Mouse (Mus musculus): ENCODE measurements around the gene Mat2a. TPM values are rescaled to one million over a fixed set of nuclear protein-coding genes. Genes with fewer than 3 reads are reported as not detected.
"Not testable (repeated sequence)": the region's sequence is repeated elsewhere in the genome, so short reads cannot be mapped to it uniquely, and the experiment has no call there.

The Mat2a gene
- polyA plus RNA-seq, 1 experiment from 2014 or later = 527 TPM

- not testable (repeated sequence) for H3K27ac ChIP-seq (replicated peaks; ENCODE audit: low read depth, low read length)
- 78% methylated on average over 5 of the region's 5 CpGs for WGBS
Observed at GRCm38 (mm10) chr6:72462550-72463257, 23.3 kb upstream of the Mat2a start.

GRCm38 (mm10) chr6:72460036-72460801, 20.9 kb upstream of the Mat2a start:
- ATAC-seq (replicated peaks; ENCODE audit: insufficient number of reproducible peaks, low FRiP score, low TSS enrichment, low read depth) = no peak
- DNase-seq (ENCODE audit: low spot score) = no peak
- no peak overlapping the region for H3K27ac ChIP-seq (replicated peaks; ENCODE audit: low read depth, low read length)

More at GRCm38 (mm10) chr6:72462550-72463257, 23.3 kb upstream of the Mat2a start:
- not testable (repeated sequence) for H3K36me3 ChIP-seq (replicated peaks; ENCODE audit: control insufficient read depth, insufficient read depth, low read depth, low read length); H3K9ac ChIP-seq (replicated peaks; ENCODE audit: low read length); H3K4me3 ChIP-seq (ENCODE audit: low read depth, low read length); H3K4me2 ChIP-seq (ENCODE audit: low read depth, low read length); H3K9me3 ChIP-seq (replicated peaks; ENCODE audit: control insufficient read depth, low read length); H3K27me3 ChIP-seq (ENCODE audit: control insufficient read depth, insufficient read depth, low read length); DNase-seq (ENCODE audit: low spot score); H3K4me1 ChIP-seq (ENCODE audit: control insufficient read depth, insufficient read depth, low read length); ATAC-seq (replicated peaks; ENCODE audit: insufficient number of reproducible peaks, low FRiP score, low TSS enrichment, low read depth)

DNA sequence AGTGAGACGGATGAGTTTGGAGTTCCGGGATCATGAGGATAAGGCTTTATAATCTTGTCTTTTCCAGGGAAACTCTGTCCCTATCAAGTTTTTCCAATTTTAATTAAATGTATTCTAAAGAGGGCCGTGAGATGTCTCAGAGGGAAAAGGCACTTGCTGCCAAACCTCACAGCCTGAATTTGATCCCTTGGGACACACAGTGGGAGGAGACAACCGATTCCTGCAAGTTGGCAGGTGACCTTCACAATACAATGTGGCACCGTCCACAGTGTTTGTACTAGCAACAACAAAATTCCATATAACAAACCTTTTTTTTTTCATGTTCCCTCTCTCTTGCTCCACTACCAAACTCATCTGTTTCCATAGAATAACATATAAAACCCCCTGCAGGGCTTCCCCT, 19.6 kb upstream of the Mat2a start:
- WGBS = 66% methylated on average over 5 of the region's 5 CpGs
- Histone ChIP-seq H3K4me2 (ENCODE audit: low read depth, low read length) (no peak overlapping the region), H3K27me3 (ENCODE audit: control insufficient read depth, insufficient read depth, low read length) (no peaks in the 10 kb centered on the region), H3K4me1 (ENCODE audit: control insufficient read depth, insufficient read depth, low read length) (no peaks in the 10 kb centered on the region), H3K27ac (replicated peaks; ENCODE audit: low read depth, low read length) (no peak overlapping the region), H3K36me3 (replicated peaks; ENCODE audit: control insufficient read depth, insufficient read depth, low read depth, low read length) (no peaks in the 10 kb centered on the region), H3K9me3 (replicated peaks; ENCODE audit: control insufficient read depth, low read length) (no peaks in the 10 kb centered on the region), H3K4me3 (ENCODE audit: low read depth, low read length) (no peak overlapping the region), H3K9ac (replicated peaks; ENCODE audit: low read length) (no peak overlapping the region)
- DNase-seq (ENCODE audit: low spot score) = no peak
- ATAC-seq (replicated peaks; ENCODE audit: insufficient number of reproducible peaks, low FRiP score, low TSS enrichment, low read depth) = no peak

More at GRCm38 (mm10) chr6:72460036-72460801, 20.9 kb upstream of the Mat2a start:
- WGBS = 32% methylated on average over 9 of the region's 9 CpGs
- Histone ChIP-seq H3K36me3 (replicated peaks; ENCODE audit: control insufficient read depth, insufficient read depth, low read depth, low read length) (no peaks in the 10 kb centered on the region), H3K9me3 (replicated peaks; ENCODE audit: control insufficient read depth, low read length) (no peaks in the 10 kb centered on the region), H3K27me3 (ENCODE audit: control insufficient read depth, insufficient read depth, low read length) (no peaks in the 10 kb centered on the region), H3K9ac (replicated peaks; ENCODE audit: low read length) (no peak overlapping the region), H3K4me1 (ENCODE audit: control insufficient read depth, insufficient read depth, low read length) (no peaks in the 10 kb centered on the region), H3K4me2 (ENCODE audit: low read depth, low read length) (no peak overlapping the region), H3K4me3 (ENCODE audit: low read depth, low read length) (no peak overlapping the region)

GRCm38 (mm10) chr6:72458418-72458817, 19.1 kb upstream of the Mat2a start:
- WGBS = 80% methylated on average over 7 of the region's 7 CpGs
- no peak for ATAC-seq (replicated peaks; ENCODE audit: insufficient number of reproducible peaks, low FRiP score, low TSS enrichment, low read depth)

DNA sequence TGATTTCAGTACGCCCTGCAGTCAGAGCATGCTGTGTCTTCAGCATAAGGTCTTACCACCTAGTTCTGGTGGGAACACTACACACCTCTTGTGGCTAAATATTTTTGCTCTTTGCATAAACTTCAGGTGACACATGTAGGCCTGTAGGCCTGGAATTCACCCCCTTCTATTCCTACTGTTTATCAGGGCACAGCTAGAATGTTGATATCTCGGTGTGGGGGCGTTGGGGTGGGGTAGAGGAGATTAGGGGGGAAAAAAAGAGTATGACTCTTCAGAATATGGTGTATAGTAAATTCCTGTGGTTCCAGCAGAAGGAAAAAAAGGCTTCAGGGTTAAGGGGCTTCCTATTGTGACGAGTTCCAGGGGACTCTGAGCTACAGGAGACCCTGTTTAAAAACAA, 17.2 kb upstream of the Mat2a start:
- ATAC-seq (replicated peaks; ENCODE audit: insufficient number of reproducible peaks, low FRiP score, low TSS enrichment, low read depth) = no peak
- no peaks in the 10 kb centered on the region for H3K27me3 ChIP-seq (ENCODE audit: control insufficient read depth, insufficient read depth, low read length)
- H3K9ac ChIP-seq (replicated peaks; ENCODE audit: low read length) = no peak overlapping the region
- no peak overlapping the region for H3K4me2 ChIP-seq (ENCODE audit: low read depth, low read length)
- no peaks in the 10 kb centered on the region for H3K4me1 ChIP-seq (ENCODE audit: control insufficient read depth, insufficient read depth, low read length)
- H3K36me3 ChIP-seq (replicated peaks; ENCODE audit: control insufficient read depth, insufficient read depth, low read depth, low read length) = no peaks in the 10 kb centered on the region
- 83% methylated on average over 4 of the region's 4 CpGs for WGBS
- no peak overlapping the region for H3K4me3 ChIP-seq (ENCODE audit: low read depth, low read length)
- no peaks in the 10 kb centered on the region for H3K9me3 ChIP-seq (replicated peaks; ENCODE audit: control insufficient read depth, low read length)
- no peak overlapping the region for H3K27ac ChIP-seq (replicated peaks; ENCODE audit: low read depth, low read length)
- DNase-seq (ENCODE audit: low spot score) = no peak

More at GRCm38 (mm10) chr6:72458418-72458817, 19.1 kb upstream of the Mat2a start:
- H3K4me3 ChIP-seq (ENCODE audit: low read depth, low read length) = no peak overlapping the region
- H3K9ac ChIP-seq (replicated peaks; ENCODE audit: low read length) = no peak overlapping the region
- H3K27me3 ChIP-seq (ENCODE audit: control insufficient read depth, insufficient read depth, low read length) = no peaks in the 10 kb centered on the region
- no peak overlapping the region for H3K4me2 ChIP-seq (ENCODE audit: low read depth, low read length)
- no peak overlapping the region for H3K27ac ChIP-seq (replicated peaks; ENCODE audit: low read depth, low read length)
- DNase-seq (ENCODE audit: low spot score) = no peak
- no peaks in the 10 kb centered on the region for H3K4me1 ChIP-seq (ENCODE audit: control insufficient read depth, insufficient read depth, low read length)
- H3K9me3 ChIP-seq (replicated peaks; ENCODE audit: control insufficient read depth, low read length) = no peaks in the 10 kb centered on the region
- no peaks in the 10 kb centered on the region for H3K36me3 ChIP-seq (replicated peaks; ENCODE audit: control insufficient read depth, insufficient read depth, low read depth, low read length)

GRCm38 (mm10) chr6:72454833-72455373, 15.5 kb upstream of the Mat2a start:
- ATAC-seq (replicated peaks; ENCODE audit: insufficient number of reproducible peaks, low FRiP score, low TSS enrichment, low read depth) = no peak
- H3K4me3 ChIP-seq (ENCODE audit: low read depth, low read length) = no peak overlapping the region
- no peak overlapping the region for H3K4me2 ChIP-seq (ENCODE audit: low read depth, low read length)
- no peak overlapping the region for H3K9ac ChIP-seq (replicated peaks; ENCODE audit: low read length)
- no peaks in the 10 kb centered on the region for H3K36me3 ChIP-seq (replicated peaks; ENCODE audit: control insufficient read depth, insufficient read depth, low read depth, low read length)
- DNase-seq (ENCODE audit: low spot score) = no peak
- H3K9me3 ChIP-seq (replicated peaks; ENCODE audit: control insufficient read depth, low read length) = no peaks in the 10 kb centered on the region
- H3K27me3 ChIP-seq (ENCODE audit: control insufficient read depth, insufficient read depth, low read length) = no peaks in the 10 kb centered on the region
- H3K27ac ChIP-seq (replicated peaks; ENCODE audit: low read depth, low read length) = no peak overlapping the region
- no peaks in the 10 kb centered on the region for H3K4me1 ChIP-seq (ENCODE audit: control insufficient read depth, insufficient read depth, low read length)
- 68% methylated on average over 7 of the region's 7 CpGs for WGBS

- Histone ChIP-seq H3K4me2 (ENCODE audit: low read depth, low read length) (no peak overlapping the region; the same call in 1 of the 2 replicates), H3K9me3 (replicated peaks; ENCODE audit: control insufficient read depth, low read length) (no peaks in the 10 kb centered on the region), H3K4me3 (ENCODE audit: low read depth, low read length) (no peak overlapping the region), H3K36me3 (replicated peaks; ENCODE audit: control insufficient read depth, insufficient read depth, low read depth, low read length) (no peaks in the 10 kb centered on the region), H3K27ac (replicated peaks; ENCODE audit: low read depth, low read length) (no peak overlapping the region), H3K27me3 (ENCODE audit: control insufficient read depth, insufficient read depth, low read length) (no peaks in the 10 kb centered on the region), H3K9ac (replicated peaks; ENCODE audit: low read length) (no peak overlapping the region), H3K4me1 (ENCODE audit: control insufficient read depth, insufficient read depth, low read length) (no peaks in the 10 kb centered on the region)
- DNase-seq (ENCODE audit: low spot score) (no peak), ATAC-seq (replicated peaks; ENCODE audit: insufficient number of reproducible peaks, low FRiP score, low TSS enrichment, low read depth) (no peak)
- 56% methylated on average over 7 of the region's 7 CpGs for WGBS
Observed at GRCm38 (mm10) chr6:72454072-72454746, 14.9 kb upstream of the Mat2a start.
